Mouse (Mus musculus): ENCODE data around the gene Eftud2.

DNA sequence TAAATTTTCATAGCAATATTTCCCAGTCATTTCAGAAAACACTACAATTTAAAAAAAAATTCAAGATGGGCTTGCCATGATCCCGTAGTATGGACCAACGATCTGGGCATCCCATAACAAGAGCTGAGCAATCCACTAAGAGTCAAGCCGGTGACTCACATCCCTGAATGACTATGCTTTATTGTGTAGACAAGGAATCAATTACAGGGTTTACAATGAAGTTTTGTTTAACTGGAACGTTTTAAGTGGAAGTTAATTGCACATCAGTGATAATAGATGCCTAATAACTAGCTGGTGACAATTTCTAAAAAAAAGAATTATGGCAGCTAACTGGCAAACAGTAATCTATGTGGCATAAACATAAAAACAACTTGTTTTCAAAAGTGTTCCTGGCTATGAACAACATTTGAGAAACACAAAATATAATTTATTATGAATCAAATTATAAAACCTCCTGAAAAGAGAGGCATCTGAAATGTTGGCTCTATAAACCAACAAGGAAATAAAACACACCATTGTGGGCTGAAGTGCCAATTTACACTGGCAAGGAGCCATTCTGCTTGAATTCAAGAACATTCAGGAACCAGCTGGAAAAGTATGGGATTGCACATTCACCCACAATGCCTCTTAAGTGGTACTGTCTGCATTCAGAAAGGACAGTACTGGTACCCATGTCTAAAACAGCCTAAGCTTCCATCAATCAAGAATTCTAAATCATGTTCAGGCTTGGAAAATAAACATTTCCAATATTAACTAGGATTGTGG, 69.9 kb downstream of the Eftud2 start:
- TF ChIP-seq ZNF384 (IDR thresholded peaks at IDR 0.05; ENCODE audit: low read depth, low read length) (no peak), HCFC1 (IDR thresholded peaks at IDR 0.05; ENCODE audit: borderline replicate concordance, insufficient read depth, low read length) (no peak)

Data from ES-E14 (cell line).